Mouse (Mus musculus) left cerebral cortex, postnatal 36 days (tissue): ENCODE measurements around the gene Mlh1. TPM values are rescaled to one million over a fixed set of nuclear protein-coding genes. Genes with fewer than 3 reads are reported as not detected.

ENCODE experiments used
- DNase-seq, 2 experiments: peaks; one replicate each; pipeline ENCODE4 v3.0.0; 2021 to 2022; ENCODE audit warnings: low spot score in 2 of 2, mixed read lengths in 1 of 2
- intact Hi-C: fragments of 180-260 bp; cut with DNase I; formaldehyde crosslinking; loops from one replicate; pipeline ENCODE4 v1.15.1; 2025
- total RNA-seq, 2 experiments: library from RNA; stranded (reverse); gene quantifications; 2 replicates each; pipeline ENCODE4 v1.2.3; 2021

The Mlh1 gene
- total RNA-seq, 2 experiments from 2014 or later = 13.5 to 18.4 TPM

GRCm38 (mm10) chr9:111289294-111289831 lies 17.8 kb upstream of the Mlh1 start:
- no peak for DNase-seq
- intact Hi-C loops = loop anchor here (5.0 kb wide), 1 partner anchor 188 kb away; no protein-coding TSS in a partner anchor

DNA sequence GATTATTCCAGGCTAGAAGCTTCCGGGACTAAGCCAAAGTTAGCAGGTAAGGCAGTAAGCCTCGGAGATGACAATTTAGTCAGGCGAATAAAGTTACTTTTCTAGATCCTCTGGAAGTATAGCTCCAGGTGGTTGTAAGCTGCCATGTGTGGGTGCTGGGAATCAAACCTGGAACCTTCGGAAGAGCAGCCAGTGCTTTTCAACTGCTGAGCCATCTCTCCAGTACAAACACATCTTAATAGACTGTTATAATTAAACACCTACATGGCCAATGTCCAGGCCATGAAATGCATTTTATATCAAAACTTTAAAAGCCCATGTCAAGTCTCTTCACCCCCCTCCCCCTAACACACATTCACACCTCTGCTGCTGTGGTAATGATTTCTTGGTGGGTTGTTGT lies 16.4 kb upstream of the Mlh1 start:
- no peak for DNase-seq
- intact Hi-C loops = loop anchor here (5.0 kb wide), 1 partner anchor 189 kb away; no protein-coding TSS in a partner anchor

- no peak for DNase-seq
- intact Hi-C loops = loop anchor here (5.0 kb wide), 1 partner anchor 191 kb away; no protein-coding TSS in a partner anchor
These were observed 14.9 kb upstream of the Mlh1 start for GRCm38 (mm10) chr9:111286468-111286867.

DNA sequence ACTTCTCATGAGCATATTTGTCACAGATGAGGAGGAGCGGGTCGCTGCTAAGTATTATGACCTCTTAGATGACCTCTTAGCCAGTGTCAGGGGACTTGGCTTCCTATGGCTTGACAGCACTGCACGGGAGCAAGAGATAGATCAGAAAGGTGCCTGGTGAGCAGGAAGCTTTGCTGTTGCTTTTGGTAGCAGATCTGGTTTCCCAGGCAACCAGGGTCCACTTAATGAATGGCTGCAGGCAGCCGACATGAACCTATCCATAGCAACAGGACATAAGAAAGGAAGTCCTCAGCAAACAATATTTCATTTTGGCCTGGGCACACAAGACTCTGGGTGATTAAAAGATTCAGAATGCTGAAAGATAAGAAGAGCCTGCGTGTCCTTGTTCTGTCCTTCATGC lies 14.1 kb upstream of the Mlh1 start:
- DNase-seq = no peak
- intact Hi-C loops = loop anchor here (5.0 kb wide), 1 partner anchor 192 kb away; no protein-coding TSS in a partner anchor

DNA sequence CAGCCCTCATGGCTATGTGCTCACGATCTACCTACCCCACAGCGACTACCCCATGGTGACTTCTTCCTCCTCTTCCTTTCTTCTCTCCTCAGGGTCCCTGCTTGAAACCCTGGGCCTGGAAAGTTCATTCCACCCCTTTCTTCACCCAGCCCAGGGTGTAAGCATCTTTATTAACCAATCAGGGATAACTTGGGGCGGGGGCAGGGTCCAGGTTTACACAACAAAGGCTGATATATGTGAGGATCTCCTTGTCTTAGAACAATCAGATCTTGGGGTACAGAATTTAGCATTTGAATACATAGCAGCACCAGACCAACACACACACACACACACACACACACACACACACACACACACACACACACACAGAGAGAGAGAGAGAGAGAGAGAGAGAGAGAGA lies 13.5 kb upstream of the Mlh1 start:
- intact Hi-C loops = loop anchor here (5.0 kb wide), 1 partner anchor 192 kb away; no protein-coding TSS in a partner anchor
- DNase-seq = no peak

DNA sequence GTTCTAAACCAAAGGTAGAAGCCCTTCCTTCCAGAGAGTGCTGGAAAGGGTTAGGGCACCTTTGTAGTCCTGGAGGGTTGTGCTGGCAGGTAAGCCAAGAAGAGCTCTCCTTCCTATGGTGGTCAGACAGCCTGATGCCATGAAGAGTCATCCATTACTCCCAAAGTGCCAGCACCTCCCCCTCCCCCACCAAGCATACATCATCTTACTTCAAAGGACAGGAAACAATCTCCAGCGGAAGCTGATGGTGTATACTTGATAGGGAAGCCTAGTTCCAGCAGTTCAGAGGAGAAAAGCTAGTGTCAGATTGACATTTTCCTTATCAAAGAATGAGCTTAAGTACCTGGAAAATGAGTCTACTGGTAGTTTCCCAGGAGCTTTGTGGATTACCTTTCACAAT lies 3.6 kb upstream of the Mlh1 start:
- no peak for DNase-seq
- intact Hi-C loops = no loop called here

DNA sequence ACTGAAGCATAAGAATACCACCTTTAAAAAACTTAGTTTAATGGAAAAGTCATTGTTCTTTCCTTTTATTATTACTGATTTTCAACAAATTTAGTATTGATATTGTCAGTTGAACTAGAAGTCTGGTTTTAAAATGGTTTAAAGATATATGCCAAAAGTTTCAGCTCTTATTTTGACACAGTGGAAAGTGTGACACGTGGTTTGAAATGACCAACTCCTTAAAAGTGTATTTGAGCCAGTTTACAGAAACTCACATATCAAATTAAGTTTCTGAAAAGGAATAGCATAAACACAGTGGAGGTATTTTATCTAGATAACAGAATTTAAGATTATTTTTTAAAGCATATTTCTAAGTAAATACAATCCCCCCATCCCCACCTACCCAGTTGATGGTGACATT lies 2.4 kb upstream of the Mlh1 start:
- no peak for DNase-seq
- intact Hi-C loops = loop anchor here (5.0 kb wide), 1 partner anchor 157 kb away; the partner anchor contains the start of gene Lrrfip2

DNA sequence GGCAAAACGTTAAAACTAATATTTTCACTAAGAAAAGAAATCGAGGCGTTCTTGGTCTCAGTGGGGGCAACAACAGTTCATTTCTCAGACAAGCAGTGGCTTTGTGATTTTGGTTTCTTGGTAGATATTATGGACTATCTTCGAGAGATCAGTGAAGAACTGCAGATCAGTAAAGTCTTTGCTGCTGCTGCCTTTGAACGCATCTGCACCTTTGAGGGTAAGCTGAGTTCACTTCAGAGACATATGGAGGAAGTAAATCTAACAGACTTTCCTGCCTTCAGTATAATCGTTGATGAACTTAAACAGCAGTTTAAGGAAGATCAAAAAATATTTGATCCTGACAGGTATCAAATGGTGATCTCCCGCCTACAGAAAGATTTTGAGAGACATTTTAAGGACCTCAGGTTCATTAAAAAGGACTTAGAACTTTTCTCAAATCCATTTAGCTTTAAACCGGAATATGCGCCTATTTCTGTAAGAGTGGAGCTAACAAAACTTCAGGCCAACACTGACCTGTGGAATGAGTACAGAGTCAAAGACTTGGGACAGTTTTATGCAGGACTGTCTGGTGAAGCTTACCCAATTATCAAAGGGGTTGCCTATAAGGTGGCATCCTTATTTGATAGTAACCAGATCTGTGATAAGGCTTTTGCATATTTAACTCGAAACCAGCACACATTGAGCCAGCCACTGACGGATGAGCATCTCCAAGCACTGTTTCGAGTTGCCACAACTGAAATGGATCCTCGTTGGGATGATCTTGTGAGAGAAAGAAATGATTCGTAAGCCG lies 1.6 kb upstream of the Mlh1 start:
- intact Hi-C loops = loop anchor here (5.0 kb wide), 1 partner anchor 156 kb away; the partner anchor contains the start of gene Lrrfip2

DNA sequence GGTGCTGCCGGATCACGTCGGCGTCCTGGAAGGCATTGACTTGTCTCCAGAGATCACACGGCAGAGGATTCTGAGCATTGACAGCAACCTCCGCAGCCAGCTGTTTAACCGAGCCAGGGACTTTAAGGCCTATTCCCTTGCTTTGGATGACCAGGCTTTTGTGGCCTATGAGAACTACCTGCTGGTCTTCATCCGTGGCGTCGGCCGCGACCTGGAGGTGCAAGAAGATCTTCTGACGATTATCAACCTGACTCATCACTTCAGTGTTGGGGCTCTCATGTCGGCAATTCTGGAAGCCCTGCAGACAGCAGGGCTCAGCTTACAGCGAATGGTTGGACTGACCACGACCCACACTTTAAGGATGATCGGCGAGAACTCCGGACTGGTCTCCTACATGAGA lies 765 bp upstream of the Mlh1 start:
- no peak for DNase-seq
- intact Hi-C loops = loop anchor here (5.0 kb wide), 1 partner anchor 155 kb away; the partner anchor contains the start of gene Lrrfip2

More for the DNA sequence above, 1.6 kb upstream of the Mlh1 start:
- DNase-seq = no peak

DNA sequence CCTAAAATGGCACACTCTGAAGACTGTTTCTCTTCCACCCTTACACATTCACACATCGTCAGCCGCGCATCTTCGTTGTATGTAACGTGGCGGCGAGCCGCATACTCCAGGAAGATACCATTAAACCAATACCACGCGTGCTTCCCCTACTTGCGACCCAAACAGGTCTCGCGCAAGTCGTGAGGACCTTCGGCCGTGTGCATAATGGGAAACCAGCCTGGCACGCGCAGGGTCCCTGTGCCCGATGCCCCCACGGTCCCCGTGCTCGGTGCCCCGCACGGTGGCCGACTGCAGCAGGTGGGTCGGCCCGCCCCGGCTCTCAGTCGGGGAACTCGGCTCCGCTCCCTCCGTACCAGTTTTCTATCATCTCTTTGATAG lies 546 bp downstream of the Mlh1 start:
- intact Hi-C loops = loop anchor here (5.0 kb wide), 1 partner anchor 154 kb away; the partner anchor contains the start of gene Lrrfip2

GRCm38 (mm10) chr9:111270606-111271005 lies 985 bp downstream of the Mlh1 start:
- intact Hi-C loops = loop anchor here (5.0 kb wide), 1 partner anchor 153 kb away; the partner anchor contains the start of gene Lrrfip2
- DNase-seq = no peak

More for the DNA sequence above, 546 bp downstream of the Mlh1 start:
- no peak for DNase-seq

- DNase-seq = no peak
- intact Hi-C loops = no loop called here
These were observed 3.6 kb downstream of the Mlh1 start for GRCm38 (mm10) chr9:111267998-111268397.

GRCm38 (mm10) chr9:111261356-111261755 lies 10.2 kb downstream of the Mlh1 start:
- no peak for DNase-seq
- intact Hi-C loops = no loop called here

DNA sequence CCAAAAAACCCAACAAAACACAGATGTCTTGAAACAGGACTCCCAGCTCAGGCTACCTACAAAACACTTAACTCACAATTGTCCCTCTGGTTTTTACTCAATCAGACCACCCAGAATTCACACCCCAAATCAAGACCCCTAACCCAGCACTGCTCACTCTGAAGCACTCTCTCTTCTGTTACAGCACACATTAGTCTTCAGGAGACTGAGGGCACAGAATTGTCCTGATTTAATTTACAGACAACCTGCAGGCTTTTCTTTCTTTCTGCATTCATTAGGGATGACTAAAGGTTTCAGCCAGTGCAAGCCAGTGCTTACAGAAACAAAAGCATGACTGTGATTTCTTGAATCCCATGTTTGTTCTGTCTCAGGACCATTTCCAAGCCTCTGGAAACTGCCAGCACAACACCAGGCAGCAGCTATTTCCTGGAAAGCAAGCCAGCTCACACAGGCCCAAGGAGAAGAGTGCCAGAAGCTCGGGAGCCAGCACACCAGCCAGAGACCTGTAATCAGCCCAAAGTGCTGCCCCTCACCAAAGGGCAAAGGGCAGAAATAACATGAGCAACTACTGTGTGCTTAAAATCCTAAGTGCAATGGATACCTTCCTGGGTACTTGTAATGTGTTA lies 11.1 kb downstream of the Mlh1 start:
- intact Hi-C loops = no loop called here
- no peak for DNase-seq

- no peak for DNase-seq
- intact Hi-C loops = no loop called here
These were observed 19.3 kb downstream of the Mlh1 start for GRCm38 (mm10) chr9:111252161-111252869.

DNA sequence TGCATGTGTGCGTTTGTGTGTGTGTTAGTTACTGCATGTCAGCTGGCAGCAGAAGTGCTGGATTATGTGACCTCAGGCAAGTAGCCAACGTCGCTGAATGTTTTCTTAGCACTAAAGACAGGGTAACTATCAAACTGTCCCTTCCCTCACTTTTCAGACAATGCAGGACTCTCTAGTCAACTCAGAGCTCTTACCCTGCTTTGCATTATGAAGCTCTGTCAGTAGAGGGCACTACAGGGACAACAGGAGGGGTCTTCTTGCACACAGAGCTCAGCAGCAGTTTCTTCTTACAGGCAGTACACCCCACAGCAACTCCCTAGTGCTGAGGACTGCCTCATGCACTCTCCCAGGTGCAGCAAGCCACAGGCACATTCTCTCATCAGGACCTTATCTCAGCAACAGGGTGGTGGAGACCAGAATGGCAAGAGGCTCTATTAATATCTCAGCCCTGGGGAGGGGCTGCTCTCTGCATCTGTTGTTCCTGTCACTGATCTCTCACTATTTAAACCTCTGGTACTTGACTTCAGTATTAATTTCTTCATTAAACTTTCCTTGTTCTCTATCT lies 23.8 kb downstream of the Mlh1 start:
- intact Hi-C loops = loop anchor here (5.0 kb wide), 1 partner anchor 155 kb away; no protein-coding TSS in a partner anchor
- no peak for DNase-seq

DNA sequence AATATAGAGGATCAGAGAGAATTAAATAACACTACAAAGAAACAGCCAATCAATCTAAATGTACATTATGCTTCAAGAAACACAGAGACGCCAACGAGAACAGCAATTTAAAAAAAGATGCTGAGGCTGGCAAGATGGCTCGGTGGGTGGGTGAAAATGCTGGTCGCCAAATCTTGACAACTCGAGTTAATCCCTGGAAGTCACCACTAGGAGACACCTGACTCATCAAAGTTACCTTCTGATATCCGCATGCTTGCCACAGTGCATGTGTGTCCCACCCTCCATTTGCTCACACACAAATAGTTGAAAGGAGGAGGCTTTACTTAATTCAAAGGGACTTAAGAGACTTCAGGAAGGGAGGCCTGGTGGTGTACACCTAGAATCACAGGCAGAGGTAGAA lies 26.0 kb downstream of the Mlh1 start:
- DNase-seq = no peak
- intact Hi-C loops = loop anchor here (5.0 kb wide), 1 partner anchor 153 kb away; no protein-coding TSS in a partner anchor

DNA sequence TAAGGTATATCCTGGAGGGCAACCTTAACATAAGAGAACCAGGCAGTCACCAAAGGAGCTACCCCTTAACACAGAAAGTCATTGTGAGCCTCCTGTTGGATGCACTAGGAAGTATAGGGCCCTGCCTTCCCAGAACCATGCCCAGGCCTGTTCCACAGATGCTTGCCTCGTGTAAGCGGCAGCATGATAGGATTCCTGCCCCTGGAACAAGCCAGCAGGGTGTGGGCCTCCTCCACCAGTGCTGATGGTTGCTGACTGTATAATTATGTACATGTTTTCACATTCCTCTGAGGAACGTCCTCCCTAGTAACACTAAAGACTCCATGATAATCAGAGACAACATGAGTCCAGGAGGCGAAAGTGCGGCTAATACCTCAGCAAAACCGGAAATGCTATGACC lies 28.2 kb downstream of the Mlh1 start:
- no peak for DNase-seq

DNA sequence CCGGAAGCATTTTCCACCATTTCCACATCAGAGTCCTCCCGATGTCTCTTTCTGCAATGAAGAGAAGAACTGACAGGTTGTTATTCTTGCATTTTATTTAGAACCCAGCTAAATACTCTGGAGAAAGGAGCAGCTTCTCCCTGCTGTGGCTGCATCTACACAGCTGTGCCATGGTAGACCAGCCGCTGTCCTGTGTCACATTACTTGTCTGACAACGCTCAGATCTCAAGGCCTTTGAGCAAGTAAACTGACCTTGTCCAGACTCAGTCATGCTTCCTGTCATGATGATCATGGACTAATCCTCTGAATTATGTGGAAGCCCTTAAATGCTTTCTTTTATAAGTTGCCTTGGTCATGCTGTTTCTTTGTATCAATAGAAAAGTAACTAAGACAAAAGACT lies 31.8 kb downstream of the Mlh1 start:
- DNase-seq = no peak
- intact Hi-C loops = no loop called here

More for the DNA sequence above, 28.2 kb downstream of the Mlh1 start:
- intact Hi-C loops = no loop called here
